Mouse (Mus musculus) C2C12 (cell line): ENCODE results near the gene Gas2l2. TPM values are rescaled to one million over a fixed set of nuclear protein-coding genes. Genes with fewer than 3 reads are reported as not detected.

Source experiments
- H3K27me3 ChIP-seq: one replicate; pipeline ENCODE4 v1.6.1; 2011; ENCODE audit not compliant: control insufficient read depth, insufficient read depth, insufficient read length
- H3K36me3 ChIP-seq: one replicate; pipeline ENCODE4 v1.6.1; 2011; ENCODE audit not compliant: control insufficient read depth, insufficient read depth
- H3K4me3 ChIP-seq: one replicate; pipeline ENCODE4 v1.5.1; 2011; ENCODE audit warnings: mild to moderate bottlenecking, control low read depth; ENCODE audit not compliant: poor library complexity, insufficient read depth, severe bottlenecking
- H3K79me2 ChIP-seq: one replicate; pipeline ENCODE4 v1.6.1; 2011; ENCODE audit not compliant: control insufficient read depth, insufficient read depth
- H3K79me3 ChIP-seq: one replicate; pipeline ENCODE4 v1.6.1; 2011; ENCODE audit warnings: low read depth, control low read depth
- H3ac ChIP-seq: one replicate; pipeline ENCODE3; 2011; ENCODE audit warnings: low read depth; ENCODE audit not compliant: control insufficient read depth, insufficient read length
- CEBPB ChIP-seq: IDR thresholded peaks from one replicate; pipeline ENCODE4 v1.6.1; 2011; ENCODE audit warnings: low read depth, mild to moderate bottlenecking, control low read depth, moderate library complexity
- CTCF ChIP-seq: IDR thresholded peaks from one replicate; pipeline ENCODE4 v1.5.1; 2011; ENCODE audit not compliant: control insufficient read depth, insufficient read depth, insufficient read length
- FOSL1 ChIP-seq: IDR thresholded peaks from one replicate; pipeline ENCODE4 v1.8.0; 2011; ENCODE audit warnings: mild to moderate bottlenecking, low read length; ENCODE audit not compliant: poor library complexity, insufficient read depth, severe bottlenecking
- MAX ChIP-seq: IDR thresholded peaks from one replicate; pipeline ENCODE4 v1.6.1; 2011; ENCODE audit warnings: mild to moderate bottlenecking, control low read depth
- MYOD1 ChIP-seq: IDR thresholded peaks from one replicate; pipeline ENCODE4 v1.6.1; 2011; ENCODE audit warnings: low read depth; ENCODE audit not compliant: control insufficient read depth, insufficient read length
- MYOG ChIP-seq: IDR thresholded peaks from one replicate; pipeline ENCODE4 v1.6.1; 2011; ENCODE audit not compliant: control insufficient read depth, insufficient read length; ENCODE audit errors: extremely low read depth
- USF1 ChIP-seq: IDR thresholded peaks from one replicate; pipeline ENCODE4 v1.6.1; 2011; ENCODE audit warnings: low read depth, mild to moderate bottlenecking, control low read depth, moderate library complexity
- polyA plus RNA-seq: library from polyadenylated mRNA; unstranded; fragments of >200 nt; fragmentation: generic; extraction: Trizol; gene quantifications from one replicate; pipeline ENCODE4 v1.2.1, GENCODE M21; 2012; ENCODE audit warnings: missing spikeins

Gene Gas2l2
- polyA plus RNA-seq, 1 experiment: not detected

- Histone ChIP-seq H3K4me3 (no peak overlapping the region), H3K27me3 (no peaks in the 10 kb centered on the region), H3K79me2 (no peaks in the 10 kb centered on the region)
Observed at GRCm38 (mm10) chr11:83455608-83456007, 26.4 kb upstream of the Gas2l2 start.

GRCm38 (mm10) chr11:83454548-83454947, 25.3 kb upstream of the Gas2l2 start:
- H3K36me3 ChIP-seq: no peaks in the 10 kb centered on the region
- H3K79me3 ChIP-seq: no peaks in the 10 kb centered on the region
- no peak overlapping the region for H3K4me3 ChIP-seq
- H3K27me3 ChIP-seq: no peaks in the 10 kb centered on the region
- TF ChIP-seq MYOG (no peak), MYOD1 (no peak), FOSL1 (no peak), CEBPB (no peak), CTCF (no peak), USF1 (no peak), MAX (no peak)
- no peaks in the 10 kb centered on the region for H3K79me2 ChIP-seq
- H3ac ChIP-seq: no peak overlapping the region

More at GRCm38 (mm10) chr11:83455608-83456007, 26.4 kb upstream of the Gas2l2 start:
- H3K79me3 ChIP-seq: no peaks in the 10 kb centered on the region
- H3K36me3 ChIP-seq: no peaks in the 10 kb centered on the region
- no peak for TF ChIP-seq MYOG
- no peak for TF ChIP-seq FOSL1
- no peak for TF ChIP-seq MAX
- no peak for TF ChIP-seq CTCF
- no peak for TF ChIP-seq USF1
- no peak for TF ChIP-seq MYOD1
- no peak for TF ChIP-seq CEBPB
- H3ac ChIP-seq: no peak overlapping the region

GRCm38 (mm10) chr11:83451281-83451680, 22.0 kb upstream of the Gas2l2 start:
- H3K4me3 ChIP-seq: no peak overlapping the region
- H3K27me3 ChIP-seq: no peaks in the 10 kb centered on the region
- no peak for TF ChIP-seq CEBPB
- TF ChIP-seq FOSL1: no peak
- no peak for TF ChIP-seq MYOD1
- TF ChIP-seq MAX: no peak
- no peak for TF ChIP-seq CTCF
- no peak for TF ChIP-seq MYOG
- TF ChIP-seq USF1: no peak
- no peaks in the 10 kb centered on the region for H3K36me3 ChIP-seq
- no peaks in the 10 kb centered on the region for H3K79me3 ChIP-seq
- no peak overlapping the region for H3ac ChIP-seq
- H3K79me2 ChIP-seq: no peaks in the 10 kb centered on the region

GRCm38 (mm10) chr11:83450550-83450949, 21.3 kb upstream of the Gas2l2 start:
- no peak for TF ChIP-seq MAX
- TF ChIP-seq USF1: no peak
- no peak for TF ChIP-seq CEBPB
- no peak for TF ChIP-seq CTCF
- TF ChIP-seq FOSL1: no peak
- no peak for TF ChIP-seq MYOD1
- no peak for TF ChIP-seq MYOG
- Histone ChIP-seq H3K36me3 (no peaks in the 10 kb centered on the region), H3ac (no peak overlapping the region), H3K4me3 (no peak overlapping the region), H3K27me3 (no peaks in the 10 kb centered on the region), H3K79me2 (no peaks in the 10 kb centered on the region), H3K79me3 (no peaks in the 10 kb centered on the region)

- H3K27me3 ChIP-seq: no peaks in the 10 kb centered on the region
- TF ChIP-seq MYOD1: no peak
- no peak overlapping the region for H3ac ChIP-seq
- no peaks in the 10 kb centered on the region for H3K79me3 ChIP-seq
- H3K4me3 ChIP-seq: no peak overlapping the region
- no peaks in the 10 kb centered on the region for H3K79me2 ChIP-seq
- H3K36me3 ChIP-seq: no peaks in the 10 kb centered on the region
Observed at GRCm38 (mm10) chr11:83449298-83449697, 20.0 kb upstream of the Gas2l2 start.

- Histone ChIP-seq H3K36me3 (no peaks in the 10 kb centered on the region), H3K4me3 (no peak overlapping the region), H3K27me3 (no peaks in the 10 kb centered on the region), H3K79me2 (no peaks in the 10 kb centered on the region), H3K79me3 (no peaks in the 10 kb centered on the region), H3ac (no peak overlapping the region)
- TF ChIP-seq CEBPB: no peak
- TF ChIP-seq MYOG: no peak
- no peak for TF ChIP-seq CTCF
- TF ChIP-seq MYOD1: no peak
- no peak for TF ChIP-seq USF1
- TF ChIP-seq MAX: no peak
Observed at GRCm38 (mm10) chr11:83448927-83449236, 19.6 kb upstream of the Gas2l2 start.
